Mouse (Mus musculus) stomach, postnatal 0 days (tissue): ENCODE measurements around the gene Chka.
A peak's percentile ranks its signal among the peaks of the same experiment; 100 is the strongest.

Source experiments
- CTCF ChIP-seq: IDR thresholded peaks from 2 replicates; pipeline ENCODE4 v1.5.1; 2016; ENCODE audit warnings: antibody characterized with exemption, low read depth, mild to moderate bottlenecking, moderate library complexity
- EP300 ChIP-seq: optimal IDR thresholded peaks from 2 replicates; pipeline ENCODE3; 2016; ENCODE audit warnings: antibody characterized with exemption

DNA sequence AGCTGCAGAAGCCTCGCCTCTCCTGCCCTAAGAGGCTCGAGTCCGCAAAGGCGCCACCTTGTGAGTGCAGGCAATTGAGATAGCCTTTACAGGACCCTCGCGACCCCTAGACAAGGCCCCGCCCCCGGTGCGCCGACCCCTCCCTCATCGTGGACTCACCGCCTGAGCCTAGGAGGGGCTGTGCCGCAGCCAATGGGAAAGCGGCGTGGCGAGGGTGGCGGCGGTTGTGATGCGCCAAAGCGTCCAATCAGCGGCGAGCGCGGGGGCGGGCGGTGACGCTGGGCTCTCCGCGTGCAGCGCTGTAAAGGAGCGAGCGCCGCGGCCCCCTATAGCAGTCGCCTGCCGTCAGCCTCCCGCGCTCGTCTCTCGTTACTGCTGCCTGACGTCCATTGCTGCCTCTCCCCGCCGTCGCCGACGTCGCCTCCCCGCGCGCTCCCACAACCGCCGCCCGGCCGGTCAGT, at the start of gene Chka:
- peak; percentile 51 for TF ChIP-seq CTCF
- TF ChIP-seq EP300 = no peak
